Mouse (Mus musculus) lung, embryonic 16.5 days (tissue): ENCODE measurements around the gene Tsks. TPM values are rescaled to one million over a fixed set of nuclear protein-coding genes. Genes with fewer than 3 reads are reported as not detected.

ENCODE experiments used
- ATAC-seq: fragments of 200-750 bp; cut with Nextera tagmentation; 2 replicates; pipeline ENCODE4 v1.8.0; 2017; ENCODE audit warnings: low read depth, mild to moderate bottlenecking, moderate library complexity
- H3K27ac ChIP-seq: fragments of 300-500 bp; sonication (generic); 2 replicates; pipeline ENCODE4 v1.5.1; 2014; ENCODE audit warnings: mild to moderate bottlenecking, control low read depth, low read length
- H3K27me3 ChIP-seq: fragments of 300-500 bp; sonication (generic); 2 replicates; pipeline ENCODE4 v1.6.1; 2014; ENCODE audit warnings: low read depth, low read length, mixed read lengths; ENCODE audit not compliant: control insufficient read depth, insufficient read depth
- H3K36me3 ChIP-seq: fragments of 300-500 bp; sonication (generic); 2 replicates; pipeline ENCODE4 v1.6.1; 2014; ENCODE audit warnings: low read length; ENCODE audit not compliant: control insufficient read depth, insufficient read depth
- H3K4me1 ChIP-seq: fragments of 300-500 bp; sonication (generic); replicated peaks from 2 replicates; pipeline ENCODE4 v1.6.1; 2014; ENCODE audit warnings: low read length, mixed read lengths; ENCODE audit not compliant: control insufficient read depth, insufficient read depth
- H3K4me2 ChIP-seq: fragments of 300-500 bp; sonication (generic); 2 replicates; pipeline ENCODE4 v1.6.1; 2014; ENCODE audit warnings: low read depth, low read length, control low read depth
- H3K4me3 ChIP-seq: fragments of 300-500 bp; sonication (generic); 2 replicates; pipeline ENCODE4 v1.5.1; 2014; ENCODE audit warnings: mild to moderate bottlenecking, low read length, control low read depth
- H3K9ac ChIP-seq: fragments of 300-500 bp; sonication (generic); 2 replicates; pipeline ENCODE4 v1.6.1; 2014; ENCODE audit warnings: low read length, control low read depth
- H3K9me3 ChIP-seq: fragments of 300-500 bp; sonication (generic); 2 replicates; pipeline ENCODE4 v1.6.1; 2016; ENCODE audit warnings: low read length; ENCODE audit not compliant: control insufficient read depth
- WGBS: fragments of 180-500 bp; shearing (Covaris S2); extraction: QIAGEN DNeasy Blood & Tissue Kit; methylation state at CpG from one replicate; pipeline ENCODE4 v1.1.7; 2014; 5-methylcytosine and 5-hydroxymethylcytosine counted together
- polyA plus RNA-seq: library from polyadenylated mRNA; unstranded; fragments of >200 nt; fragmentation: Nextera tagmentation; extraction: Ambion mirVana; gene quantifications from 2 replicates; pipeline ENCODE4 v1.2.1, GENCODE M21; 2015

Gene Tsks
- polyA plus RNA-seq, 1 experiment from 2014 or later, result 0.15 TPM

GRCm38 (mm10) chr7:44997940-44998428 lies 55.0 kb downstream of the Tsks start:
- peak overlapping the region; percentile 80 for H3K9ac ChIP-seq
- H3K4me2 ChIP-seq, result peak overlapping the region; percentile 89
- H3K27me3 ChIP-seq, result no peaks in the 10 kb centered on the region
- peaks cover 31% of the 10 kb centered on the region for H3K4me1 ChIP-seq
- H3K27ac ChIP-seq, result peak overlapping the region; percentile 85
- H3K4me3 ChIP-seq, result peak overlapping the region; percentile 82
- ATAC-seq, result no peak
- H3K36me3 ChIP-seq, result peaks cover 36% of the 10 kb centered on the region
- under 1% methylated on average over 15 of the region's 15 CpGs for WGBS
- H3K9me3 ChIP-seq, result no peaks in the 10 kb centered on the region

- Histone ChIP-seq H3K4me1 (peaks cover 31% of the 10 kb centered on the region), H3K9ac (peak within 1 kb of the TSS; percentile 80), H3K27ac (peak within 1 kb of the TSS; percentile 85), H3K4me2 (peak within 1 kb of the TSS; percentile 89), H3K9me3 (no peaks in the 10 kb centered on the region), H3K4me3 (peak within 1 kb of the TSS; percentile 82), H3K27me3 (no peaks in the 10 kb centered on the region), H3K36me3 (peaks cover 39% of the 10 kb centered on the region)
- 0% methylated on average over 18 of the region's 18 CpGs for WGBS
- peak; percentile 15; the same call in 1 of the 2 replicates for ATAC-seq
These were observed 55.5 kb downstream of the Tsks start, which contains the start of gene Bcl2l12 for GRCm38 (mm10) chr7:44998501-44998955. Gene Bcl2l12, minus strand, starts transcription at chr7:44998712.

- ATAC-seq, result no peak
- Histone ChIP-seq H3K27ac (no peak overlapping the region), H3K4me1 (peaks cover 31% of the 10 kb centered on the region), H3K9ac (peak overlapping the region; percentile 37; the same call in 1 of the 2 replicates), H3K27me3 (no peaks in the 10 kb centered on the region), H3K4me2 (peak overlapping the region; percentile 89), H3K36me3 (peaks cover 38% of the 10 kb centered on the region), H3K9me3 (no peaks in the 10 kb centered on the region), H3K4me3 (no peak overlapping the region)
- 54% methylated on average over 11 of the region's 11 CpGs for WGBS
These were observed 56.7 kb downstream of the Tsks start for GRCm38 (mm10) chr7:44999753-45000152.

GRCm38 (mm10) chr7:45000539-45001114 lies 57.6 kb downstream of the Tsks start:
- Histone ChIP-seq H3K9ac (no peak overlapping the region), H3K27ac (no peak overlapping the region), H3K9me3 (no peaks in the 10 kb centered on the region), H3K4me2 (no peak overlapping the region), H3K36me3 (peaks cover 41% of the 10 kb centered on the region), H3K4me1 (peaks cover 31% of the 10 kb centered on the region), H3K27me3 (no peaks in the 10 kb centered on the region), H3K4me3 (no peak overlapping the region)
- 85% methylated on average over 21 of the region's 21 CpGs for WGBS
- no peak for ATAC-seq

GRCm38 (mm10) chr7:45002440-45002839 lies 59.4 kb downstream of the Tsks start:
- Histone ChIP-seq H3K27ac (no peak overlapping the region), H3K9me3 (no peaks in the 10 kb centered on the region), H3K4me3 (no peak overlapping the region), H3K9ac (no peak overlapping the region), H3K4me2 (no peak overlapping the region), H3K27me3 (no peaks in the 10 kb centered on the region), H3K4me1 (peaks cover 20% of the 10 kb centered on the region), H3K36me3 (peaks cover 58% of the 10 kb centered on the region)
- no peak for ATAC-seq
- 85% methylated on average over 7 of the region's 7 CpGs for WGBS

- Histone ChIP-seq H3K4me1 (peaks cover 10% of the 10 kb centered on the region), H3K4me2 (no peak overlapping the region), H3K36me3 (peaks cover 77% of the 10 kb centered on the region), H3K4me3 (no peak overlapping the region), H3K9ac (no peak overlapping the region), H3K27me3 (no peaks in the 10 kb centered on the region), H3K27ac (peak overlapping the region; percentile 31; the same call in 1 of the 2 replicates), H3K9me3 (no peaks in the 10 kb centered on the region)
- 47% methylated on average over 3 of the region's 3 CpGs for WGBS
- no peak for ATAC-seq
These were observed 61.5 kb downstream of the Tsks start for GRCm38 (mm10) chr7:45004546-45004945.

GRCm38 (mm10) chr7:45005321-45005992 lies 62.5 kb downstream of the Tsks start:
- H3K9ac ChIP-seq, result no peak overlapping the region
- peaks cover 82% of the 10 kb centered on the region for H3K36me3 ChIP-seq
- 72% methylated on average over 5 of the region's 6 CpGs for WGBS
- 0 out of 2 replicates have a peak, but pooled peaks cover 3% of the 10 kb centered on the region for H3K4me1 ChIP-seq
- no peak for ATAC-seq
- H3K27me3 ChIP-seq, result no peaks in the 10 kb centered on the region
- H3K27ac ChIP-seq, result no peak overlapping the region
- no peaks in the 10 kb centered on the region for H3K9me3 ChIP-seq
- H3K4me2 ChIP-seq, result no peak overlapping the region
- H3K4me3 ChIP-seq, result no peak overlapping the region

- Histone ChIP-seq H3K27ac (no peak overlapping the region), H3K9me3 (no peaks in the 10 kb centered on the region), H3K4me1 (no peaks in the 10 kb centered on the region), H3K4me2 (no peak overlapping the region), H3K4me3 (no peak overlapping the region), H3K36me3 (peaks cover 76% of the 10 kb centered on the region), H3K27me3 (no peaks in the 10 kb centered on the region), H3K9ac (no peak overlapping the region)
- no peak for ATAC-seq
- 91% methylated on average over 12 of the region's 12 CpGs for WGBS
These were observed 63.5 kb downstream of the Tsks start for GRCm38 (mm10) chr7:45006503-45006902.

GRCm38 (mm10) chr7:45007141-45007540 lies 64.1 kb downstream of the Tsks start:
- no peak overlapping the region for H3K4me2 ChIP-seq
- H3K36me3 ChIP-seq, result peaks cover 78% of the 10 kb centered on the region
- H3K27me3 ChIP-seq, result no peaks in the 10 kb centered on the region
- H3K9me3 ChIP-seq, result no peaks in the 10 kb centered on the region
- no peak overlapping the region for H3K4me3 ChIP-seq
- ATAC-seq, result no peak
- WGBS, result 91% methylated on average over 29 of the region's 29 CpGs
- no peak overlapping the region for H3K9ac ChIP-seq
- no peak overlapping the region for H3K27ac ChIP-seq
- no peaks in the 10 kb centered on the region for H3K4me1 ChIP-seq
